Mouse (Mus musculus) large intestine, adult 2 months (tissue): ENCODE data around the gene R3hdml. TPM values are rescaled to one million over a fixed set of nuclear protein-coding genes. Genes with fewer than 3 reads are reported as not detected.
"Not testable (repeated sequence)": the region's sequence is repeated elsewhere in the genome, so short reads cannot be mapped to it uniquely, and the experiment has no call there.

Source experiments
- DNase-seq: peaks from one replicate; pipeline ENCODE4 v3.0.0-alpha.2; 2012; ENCODE audit warnings: low read depth, low spot score
- WGBS: fragments of 180-500 bp; shearing (Covaris S2); methylation state at CpG from one replicate; pipeline ENCODE4 v1.1.7; 2018; 5-methylcytosine and 5-hydroxymethylcytosine counted together
- polyA plus RNA-seq: library from polyadenylated mRNA; depleted of rRNA; stranded (reverse); fragments of >200 nt; gene quantifications from 2 replicates; pipeline ENCODE4 v1.2.3, GENCODE M21; 2012; rRNA removed

Gene R3hdml
- 3.2 and 4.6 TPM in 2 replicates for polyA plus RNA-seq

DNA sequence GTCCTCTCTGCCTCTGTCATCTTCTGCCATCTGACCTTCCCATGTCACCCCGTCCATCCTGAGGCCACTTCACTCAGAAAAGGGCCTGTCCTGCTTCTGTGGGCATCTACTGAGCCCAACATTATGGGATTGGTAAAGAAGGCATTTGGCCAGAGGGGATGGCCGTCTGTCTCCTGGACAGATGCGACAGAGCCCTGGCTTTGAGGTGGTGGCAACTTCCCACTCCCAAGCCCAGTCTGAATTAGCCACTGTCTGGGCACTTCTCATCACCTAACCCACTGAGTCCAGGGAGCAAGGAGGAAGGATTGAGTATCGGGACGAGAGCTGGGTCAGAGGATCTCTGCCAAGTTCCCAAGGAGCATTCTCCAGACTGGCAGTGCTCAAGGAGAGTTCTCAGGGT lies at the start of gene R3hdml:
Gene R3hdml (plus strand): TSS at position 301 of the 400 bp plus-strand sequence.
- 80% methylated on average over 5 of the region's 5 CpGs for WGBS
- DNase-seq: no peak

DNA sequence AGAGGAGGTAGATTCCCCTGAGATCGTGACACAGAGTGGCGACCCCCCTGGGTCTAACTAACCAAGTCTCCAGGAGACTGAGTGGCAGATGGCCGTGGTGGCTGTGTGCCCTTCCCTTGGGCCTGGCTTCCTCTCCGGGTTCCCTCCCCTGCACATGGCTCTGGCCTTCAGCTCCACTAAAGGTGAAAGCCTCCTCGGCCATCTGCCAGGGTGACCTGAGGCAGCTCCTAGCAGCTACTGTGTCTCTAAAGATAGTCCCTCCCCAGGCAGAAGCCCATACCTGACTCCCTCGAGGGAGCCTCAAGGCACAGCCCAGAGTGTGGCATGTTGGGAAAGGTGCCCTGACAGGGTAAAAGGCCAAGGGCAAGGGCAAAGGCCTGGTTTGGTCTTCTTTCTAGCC lies 48.6 kb upstream of the R3hdml start:
- WGBS: 54% methylated on average over 6 of the region's 6 CpGs
- no peak for DNase-seq

DNA sequence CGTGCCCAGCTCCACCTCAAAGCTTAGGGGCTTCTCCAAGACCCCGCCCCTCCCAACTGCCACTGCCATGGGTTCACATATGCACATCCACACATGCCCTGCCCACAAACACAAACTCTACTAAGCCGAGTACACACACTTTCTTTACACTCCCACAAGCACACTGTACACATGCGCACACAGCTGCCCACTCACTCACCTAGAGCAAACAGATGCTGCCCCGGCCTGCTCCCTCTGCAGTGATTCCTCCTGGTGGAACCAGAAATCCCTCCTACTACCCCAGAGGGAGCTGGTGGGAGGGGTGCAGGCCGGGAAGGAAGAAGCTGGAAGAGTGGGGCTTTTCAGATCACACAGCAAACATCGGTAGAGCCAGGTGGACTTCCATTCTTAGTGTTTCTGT lies 48.1 kb upstream of the R3hdml start:
- DNase-seq: no peak
- 42% methylated on average over 7 of the region's 7 CpGs for WGBS

DNA sequence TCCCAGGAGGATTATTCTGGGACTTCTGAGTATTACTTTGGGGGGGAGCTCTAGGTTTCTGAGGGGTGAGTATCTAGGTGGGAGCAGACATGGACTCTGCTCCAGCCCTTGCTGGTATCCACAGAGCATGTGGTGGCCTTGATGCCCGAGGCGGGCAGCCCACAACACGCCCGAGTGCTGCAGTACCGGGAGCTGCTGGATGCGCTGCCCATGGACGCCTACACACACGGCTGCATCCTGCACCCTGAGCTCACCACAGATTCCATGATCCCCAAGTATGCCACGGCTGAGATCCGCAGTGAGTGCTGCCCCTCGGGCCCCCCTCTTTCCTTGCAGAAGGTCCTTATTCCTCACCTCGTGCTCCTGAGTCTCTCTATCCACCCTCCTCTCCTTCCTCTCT lies 44.7 kb upstream of the R3hdml start:
- 73% methylated on average over 12 of the region's 12 CpGs for WGBS
- no peak for DNase-seq

DNA sequence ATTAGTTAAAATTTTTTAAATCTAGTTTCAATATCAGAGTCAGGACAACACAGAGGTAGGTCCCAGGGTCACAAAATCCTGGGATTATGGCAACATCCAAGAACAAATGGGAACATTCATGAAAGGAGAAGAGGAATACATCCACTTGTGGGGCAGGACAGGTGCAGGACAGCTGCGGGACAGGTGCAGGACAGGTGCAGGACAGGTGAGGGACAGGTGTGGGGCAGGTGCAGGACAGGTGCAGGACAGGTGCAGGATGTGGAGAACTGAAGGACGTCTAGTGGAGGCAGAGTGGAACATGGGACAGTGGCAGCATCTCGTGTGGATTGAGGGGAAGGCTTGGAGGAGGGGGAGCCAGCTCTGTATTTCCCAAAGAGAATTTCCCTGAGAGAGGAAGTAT lies 42.8 kb upstream of the R3hdml start:
- DNase-seq: no peak
- WGBS: 35% methylated on average over 3 of the region's 3 CpGs

DNA sequence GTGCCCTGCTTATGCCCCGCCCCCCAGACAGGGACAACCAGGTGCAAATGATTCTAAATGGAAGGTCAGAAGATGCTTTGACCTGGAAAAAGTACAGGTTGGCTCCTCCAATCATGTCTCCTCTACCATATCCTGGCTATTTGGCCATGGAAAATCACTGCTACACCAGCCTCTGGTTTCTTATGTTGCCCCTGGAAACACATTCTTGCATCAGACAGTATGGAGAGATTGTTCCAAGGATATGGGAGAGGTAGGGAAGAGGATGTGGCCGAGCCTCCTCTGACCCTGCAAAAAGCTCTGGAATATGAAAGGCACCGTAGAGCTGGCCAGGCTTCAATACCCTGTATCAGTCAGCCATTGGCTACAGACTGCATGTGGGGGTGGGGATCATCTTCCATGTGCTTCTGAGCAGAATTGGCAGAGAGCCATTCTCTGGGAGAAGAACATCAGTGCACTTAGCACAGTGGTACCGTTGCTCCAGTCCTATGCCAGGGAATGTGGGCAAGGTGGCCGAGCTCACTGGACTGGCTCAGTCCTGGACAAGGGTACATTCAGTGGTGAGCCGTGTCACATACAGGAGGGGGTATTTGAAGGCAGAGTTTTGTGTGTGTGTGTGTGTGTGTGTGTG lies 41.3 kb upstream of the R3hdml start:
- no peak for DNase-seq
- 50% methylated on average over 6 of the region's 6 CpGs for WGBS

DNA sequence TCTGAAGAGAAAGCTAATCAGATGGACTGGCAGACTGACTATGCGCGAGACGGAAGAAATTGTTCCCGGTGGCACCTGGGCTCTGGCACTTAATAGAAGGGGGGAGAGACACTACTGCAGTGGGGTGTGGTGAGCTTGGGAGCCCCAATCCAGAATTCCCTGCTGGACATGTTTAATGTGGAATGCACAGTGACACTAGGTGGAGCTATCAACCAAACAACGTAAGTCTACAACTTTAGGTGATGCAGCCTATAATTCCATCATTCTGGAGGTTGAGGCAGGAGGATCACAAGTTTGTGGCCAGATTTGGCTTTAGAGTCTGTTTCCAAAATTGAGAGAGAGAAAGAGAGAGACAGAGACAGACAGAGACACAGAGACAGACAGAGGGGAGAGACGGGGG lies 39.4 kb upstream of the R3hdml start:
- DNase-seq: no peak
- WGBS: 83% methylated on average over 6 of the region's 6 CpGs

DNA sequence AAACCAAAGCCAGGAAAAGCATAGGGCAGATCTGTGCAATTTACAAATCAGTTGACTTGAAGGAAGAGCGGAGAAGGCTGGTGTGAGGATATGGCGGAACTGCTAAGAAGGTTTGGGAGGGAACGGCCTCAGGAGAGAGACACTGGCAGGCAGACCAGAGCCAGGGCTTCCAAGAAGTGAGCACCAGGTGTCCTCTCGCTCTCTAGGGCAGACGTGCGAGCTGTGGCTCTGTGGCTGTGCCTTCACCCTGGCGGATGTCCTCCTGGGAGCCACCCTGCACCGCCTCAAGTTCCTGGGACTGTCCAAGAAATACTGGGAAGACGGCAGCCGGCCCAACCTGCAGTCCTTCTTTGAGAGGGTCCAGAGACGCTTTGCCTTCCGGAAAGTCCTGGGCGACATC lies 38.7 kb upstream of the R3hdml start:
- no peak for DNase-seq
- 79% methylated on average over 13 of the region's 13 CpGs for whole genome bisulfite sequencing

DNA sequence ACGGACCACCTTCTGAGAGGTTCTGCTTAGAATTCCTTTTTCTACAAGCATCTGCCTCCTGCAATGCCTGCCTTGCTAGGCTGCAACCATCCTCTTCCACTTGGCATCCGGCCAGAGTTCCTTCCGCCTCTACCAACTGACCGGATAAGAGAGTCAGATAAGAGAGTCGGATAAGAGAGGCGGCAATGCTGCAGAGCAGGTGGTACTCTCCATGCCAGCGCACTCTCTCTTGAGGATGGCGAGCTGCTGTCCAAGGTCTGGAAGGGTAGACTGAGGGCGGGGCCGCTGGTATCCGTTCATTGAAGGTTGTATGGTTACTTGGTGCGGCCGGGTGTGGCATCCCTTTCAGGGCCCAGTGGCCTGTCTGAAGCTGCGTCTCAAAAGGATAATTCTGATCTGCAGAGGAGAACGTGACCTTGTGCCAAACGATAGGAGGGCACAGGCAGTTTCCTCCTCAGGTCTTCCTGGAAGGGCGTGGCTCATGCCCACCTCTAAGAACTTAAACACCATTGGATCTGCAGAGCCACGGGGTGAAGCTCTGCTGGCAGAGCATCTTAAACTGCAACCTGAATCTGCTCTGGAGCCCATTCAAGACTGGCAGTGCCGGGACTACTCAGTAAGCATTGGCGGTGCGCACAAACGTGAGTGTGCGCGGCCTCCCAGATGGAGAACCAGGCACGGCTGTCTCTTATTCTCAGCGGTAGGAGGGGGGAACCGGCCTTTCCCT lies 33.4 kb upstream of the R3hdml start:
- WGBS: 34% methylated on average over 27 of the region's 27 CpGs
- no peak for DNase-seq

DNA sequence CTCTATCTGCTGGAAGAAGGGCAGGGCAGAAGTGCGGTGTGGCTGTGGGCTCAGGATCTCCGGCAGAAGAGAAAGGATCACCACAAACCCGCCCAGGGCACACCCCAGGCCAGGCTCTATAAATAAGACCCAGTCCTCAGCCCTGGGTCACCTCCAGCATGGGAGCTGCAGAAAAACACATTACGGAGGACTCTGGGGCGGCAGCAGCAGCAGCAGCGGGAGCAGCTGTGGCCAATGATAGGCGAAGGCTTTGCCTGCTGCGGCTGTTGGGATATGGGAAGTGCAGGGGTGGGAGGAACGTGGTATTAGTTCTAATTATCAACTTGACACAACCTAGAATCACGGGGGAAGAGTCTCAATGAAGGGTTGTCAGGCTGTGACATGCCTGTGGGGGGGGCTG lies 32.7 kb upstream of the R3hdml start:
- no peak for DNase-seq
- 40% methylated on average over 10 of the region's 10 CpGs for WGBS

DNA sequence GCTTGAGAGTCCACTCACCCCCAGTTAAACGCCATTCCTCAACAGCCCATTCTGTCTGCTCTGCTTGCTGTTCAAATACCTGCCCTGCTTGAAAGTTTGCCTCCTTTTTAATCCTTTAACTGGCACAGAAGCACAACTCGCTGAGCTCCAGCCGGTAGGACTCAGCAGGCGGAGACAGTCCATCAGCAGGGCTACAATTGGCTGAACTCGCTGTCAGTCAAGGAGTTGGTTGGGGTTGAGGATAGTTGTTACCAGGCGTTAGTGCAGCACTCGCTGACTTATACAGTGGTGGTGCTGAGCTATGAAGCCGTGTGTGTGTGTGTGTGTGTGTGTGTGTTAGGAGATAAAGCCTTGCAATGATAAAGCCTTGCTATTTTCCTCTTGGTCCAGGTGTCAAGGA lies 31.5 kb upstream of the R3hdml start:
- no peak for DNase-seq
- 89% methylated on average over 8 of the region's 8 CpGs for WGBS

DNA sequence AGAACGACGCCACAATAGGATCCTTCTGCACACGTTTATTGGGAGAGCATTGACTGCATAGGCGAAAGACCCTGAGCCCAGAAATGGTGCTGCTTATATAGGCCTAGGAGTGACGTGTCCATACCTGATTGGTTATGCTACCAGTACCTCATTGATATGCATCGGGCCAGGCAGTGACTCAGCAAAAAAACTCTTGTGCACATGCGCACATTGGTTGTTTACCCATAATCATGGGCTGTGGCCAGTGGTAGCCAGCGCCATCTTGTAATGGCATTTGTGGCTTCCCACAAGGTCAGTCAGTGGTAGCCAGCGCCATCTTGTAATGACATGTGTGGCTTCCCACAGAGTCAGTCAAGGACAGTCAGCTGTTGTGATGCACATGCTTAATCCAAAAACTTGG lies 30.8 kb upstream of the R3hdml start:
- not testable (repeated sequence) for DNase-seq
- 95% methylated on average over 9 of the region's 9 CpGs for WGBS

DNA sequence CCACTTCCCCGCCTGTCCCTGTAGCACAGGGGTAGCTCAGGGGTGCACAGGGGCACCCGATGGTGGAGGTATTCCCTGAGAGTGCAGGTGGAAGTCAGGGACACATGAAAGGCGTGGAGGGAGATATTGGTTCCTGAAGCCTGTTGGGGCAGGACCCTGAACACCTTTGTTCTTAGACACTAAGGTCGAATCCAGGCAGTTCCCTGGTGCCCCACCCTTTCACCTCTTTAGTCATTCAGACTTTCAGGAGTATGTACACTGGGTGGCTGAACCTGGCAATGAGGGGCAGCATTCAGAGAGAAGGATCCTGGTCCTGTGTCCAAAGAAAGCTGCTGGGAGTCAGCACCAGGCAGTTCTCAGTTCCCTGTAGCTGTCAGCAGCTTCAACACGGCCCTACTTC lies 29.7 kb upstream of the R3hdml start:
- no peak for DNase-seq
- WGBS: 64% methylated on average over 5 of the region's 5 CpGs

DNA sequence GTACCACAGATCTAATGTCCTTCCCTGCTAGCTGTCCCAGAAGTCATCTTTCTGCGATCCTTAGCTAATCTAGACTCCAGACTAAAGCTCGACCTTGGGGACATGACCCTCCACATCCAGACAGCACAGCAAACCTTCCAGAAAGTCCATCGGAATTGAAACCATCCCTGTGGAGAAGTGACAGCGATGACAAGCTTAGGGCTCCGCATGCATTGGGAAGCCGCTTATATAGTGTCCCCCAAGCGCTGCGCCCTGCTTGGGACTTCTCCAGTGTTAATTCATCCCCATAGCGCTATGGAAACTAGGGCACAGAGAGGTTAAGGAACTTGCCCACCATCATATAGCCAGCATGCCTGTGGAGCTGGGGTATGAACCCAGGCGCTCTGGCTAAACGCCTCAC lies 29.3 kb upstream of the R3hdml start:
- 78% methylated on average over 11 of the region's 11 CpGs for WGBS
- no peak for DNase-seq

DNA sequence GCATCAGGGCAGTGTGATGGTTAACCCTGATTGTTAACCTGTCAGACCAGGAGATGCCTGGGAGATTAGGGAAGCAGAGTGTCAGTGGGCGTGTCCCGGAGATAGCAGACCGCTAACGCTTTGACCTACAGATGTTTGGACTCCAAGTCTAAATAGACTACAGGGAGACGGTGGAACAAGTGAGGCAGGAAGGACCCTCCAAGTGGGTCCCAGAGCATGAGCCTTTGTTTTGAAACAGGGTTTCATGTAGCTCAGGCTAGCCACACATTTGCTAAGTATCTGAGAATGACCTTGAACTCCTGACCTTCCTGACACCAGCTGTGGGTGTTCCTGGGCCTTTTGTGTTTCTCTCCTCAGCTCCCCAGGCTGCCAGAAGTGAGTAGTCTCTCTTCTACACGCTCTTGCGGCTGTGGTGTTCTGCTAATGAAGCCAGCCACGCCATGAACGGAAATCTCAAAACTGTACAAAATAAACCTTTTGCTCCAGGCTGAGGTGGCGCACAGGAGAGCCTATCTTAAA lies 28.8 kb upstream of the R3hdml start:
- 52% methylated on average over 10 of the region's 10 CpGs for WGBS
- no peak for DNase-seq

DNA sequence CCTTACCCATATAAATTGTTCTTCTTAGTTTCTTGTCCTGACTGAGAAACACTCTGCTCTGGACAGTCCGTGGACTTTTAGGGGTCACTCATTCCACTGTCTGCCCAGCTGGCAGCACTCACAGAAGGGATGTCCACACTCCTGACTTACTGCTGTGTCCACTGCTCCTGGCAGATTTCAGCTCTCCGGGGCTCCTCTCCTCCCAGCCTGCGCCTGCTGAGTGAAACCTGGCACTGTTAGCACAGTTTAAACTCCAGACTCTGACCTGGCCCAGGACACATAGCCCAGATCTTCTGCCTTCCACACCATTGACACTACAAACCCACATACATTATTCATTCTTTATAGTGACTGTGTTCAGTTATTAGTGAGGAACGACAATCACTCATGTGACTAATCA lies 28.1 kb upstream of the R3hdml start:
- DNase-seq: no peak
- 69% methylated on average over 4 of the region's 4 CpGs for WGBS

DNA sequence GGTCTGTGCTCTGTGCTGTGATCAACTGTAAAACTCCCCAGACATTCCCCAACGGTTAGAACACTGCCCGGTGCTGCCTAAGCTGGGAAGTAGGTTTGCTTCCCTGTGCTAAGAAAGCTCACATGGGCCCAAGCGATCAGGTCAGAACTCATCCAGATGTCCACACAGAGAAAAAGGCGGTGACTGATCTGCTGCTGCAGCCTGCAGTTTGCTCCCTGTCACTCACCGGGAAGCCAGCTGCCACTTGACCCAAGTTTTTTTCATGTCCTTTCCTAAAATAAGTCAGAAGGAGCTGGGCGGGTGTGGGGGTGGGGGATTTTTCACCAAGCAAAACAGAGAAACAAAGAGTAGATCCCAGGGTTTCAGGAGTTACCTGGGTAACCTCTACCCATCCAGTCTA lies 27.6 kb upstream of the R3hdml start:
- WGBS: 72% methylated on average over 6 of the region's 6 CpGs
- no peak for DNase-seq

DNA sequence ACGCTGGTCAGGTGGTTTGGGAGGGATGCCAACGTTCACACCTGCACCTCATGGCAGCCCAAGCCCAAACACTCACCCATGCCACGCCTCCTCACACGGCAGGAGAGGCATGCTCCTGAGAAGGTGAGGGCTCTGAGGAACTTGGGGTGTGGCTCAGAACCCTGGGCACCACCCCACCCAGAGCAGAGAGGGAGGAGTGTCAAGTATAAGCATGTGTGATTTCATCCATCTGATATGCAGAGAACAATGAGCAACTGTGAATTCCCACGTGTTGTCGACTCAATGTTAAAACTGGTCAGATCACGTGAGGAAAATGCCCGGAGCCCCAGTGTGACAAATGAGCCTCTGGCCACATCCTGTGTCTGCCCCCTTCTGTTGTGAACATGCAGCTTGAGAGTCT lies 25.3 kb upstream of the R3hdml start:
- DNase-seq: no peak
- 30% methylated on average over 8 of the region's 8 CpGs for WGBS

DNA sequence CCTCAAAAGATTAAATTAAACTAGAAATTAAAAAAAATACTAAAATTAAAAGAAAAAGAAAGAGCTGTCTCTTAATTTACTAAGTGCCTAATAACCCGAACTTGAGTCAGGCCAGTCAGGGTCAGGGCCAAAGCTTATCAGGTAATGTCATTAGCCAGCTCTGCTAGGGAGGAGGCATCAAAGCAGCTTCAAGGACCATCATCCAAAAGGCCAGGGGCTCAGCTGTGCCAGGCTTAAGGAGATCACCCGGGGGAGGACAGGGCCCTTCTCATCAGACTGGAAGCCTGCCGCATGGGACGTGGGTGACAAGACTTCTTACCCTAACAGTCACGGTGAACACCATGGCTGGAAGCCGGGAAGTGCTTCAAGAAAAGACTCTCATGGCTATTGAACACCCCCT lies 24.5 kb upstream of the R3hdml start:
- WGBS: 94% methylated on average over 6 of the region's 6 CpGs
- DNase-seq: no peak

DNA sequence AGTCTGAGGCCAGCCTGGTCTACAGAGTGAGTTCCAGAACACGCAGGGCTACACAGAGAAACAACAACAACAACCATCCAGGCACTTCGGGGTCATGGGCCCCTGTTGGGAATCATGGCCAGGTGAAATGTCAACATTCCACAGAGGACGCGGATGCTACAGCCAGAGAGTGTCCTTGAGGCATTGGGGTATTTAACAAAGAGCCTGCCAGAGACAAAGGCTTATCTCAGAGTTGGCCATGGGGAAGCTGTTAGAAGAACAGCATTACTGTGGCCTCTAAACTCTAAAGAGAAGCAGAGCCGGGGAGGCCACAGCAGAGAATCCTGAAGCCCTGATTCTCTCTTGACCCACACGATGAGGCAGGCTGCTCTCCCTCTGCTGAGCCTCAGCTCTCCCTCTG lies 23.3 kb upstream of the R3hdml start:
- no peak for DNase-seq
- 89% methylated on average over 6 of the region's 6 CpGs for WGBS

DNA sequence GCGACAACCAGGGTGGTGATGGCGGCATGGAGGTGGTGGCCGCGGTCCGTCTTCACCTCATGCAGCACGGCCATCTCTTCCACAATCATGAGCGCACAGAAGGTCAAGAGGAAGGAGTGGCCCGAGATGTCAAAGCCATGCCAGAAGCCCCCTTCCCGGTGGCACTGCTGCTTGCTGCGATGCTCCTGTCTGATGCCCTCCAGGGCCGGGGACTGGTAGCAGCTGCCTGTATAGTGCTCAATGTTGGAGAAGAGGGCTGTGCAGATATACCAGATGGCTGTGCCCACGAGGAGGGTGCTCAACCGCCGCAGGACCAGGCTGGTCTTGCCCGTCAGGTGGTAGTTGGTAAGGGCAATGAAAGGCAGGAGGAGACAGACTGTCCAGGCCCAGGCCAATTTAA lies 22.4 kb upstream of the R3hdml start:
- 96% methylated on average over 15 of the region's 15 CpGs for WGBS
- no peak for DNase-seq
